Mouse (Mus musculus) frontal cortex, postnatal 10 days (tissue): ENCODE data around the gene Fgf4.
A peak's percentile ranks its signal among the peaks of the same experiment; 100 is the strongest.
"Not testable (repeated sequence)": the region's sequence is repeated elsewhere in the genome, so short reads cannot be mapped to it uniquely, and the experiment has no call there.

ENCODE experiments used
- DNase-seq, 2 experiments: peaks; one replicate each; pipeline ENCODE4 v3.0.0; 2022; ENCODE audit warnings: low spot score in 2 of 2, mixed read lengths in 1 of 2

The Fgf4 gene

DNA sequence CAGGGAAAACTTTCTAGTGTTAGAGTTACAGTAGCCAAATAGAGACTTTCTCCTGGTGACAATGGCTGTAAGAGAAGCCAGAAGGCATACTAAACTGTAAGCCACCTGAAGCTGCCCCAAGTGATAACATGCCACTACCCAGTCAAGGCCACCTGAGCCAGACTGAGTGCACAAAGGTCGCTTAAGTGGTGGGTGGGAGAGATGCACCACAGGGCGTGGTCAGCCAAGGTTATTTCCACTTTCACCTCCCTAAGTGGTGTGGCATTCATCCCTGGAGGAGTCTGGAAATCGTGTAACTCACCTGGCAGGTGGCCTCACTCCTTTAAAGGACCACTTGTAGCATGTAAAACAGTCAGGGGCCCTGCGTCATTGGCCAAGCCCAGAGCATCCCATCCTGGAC is 20.0 kb downstream of the Fgf4 start:
- no peak for DNase-seq

DNA sequence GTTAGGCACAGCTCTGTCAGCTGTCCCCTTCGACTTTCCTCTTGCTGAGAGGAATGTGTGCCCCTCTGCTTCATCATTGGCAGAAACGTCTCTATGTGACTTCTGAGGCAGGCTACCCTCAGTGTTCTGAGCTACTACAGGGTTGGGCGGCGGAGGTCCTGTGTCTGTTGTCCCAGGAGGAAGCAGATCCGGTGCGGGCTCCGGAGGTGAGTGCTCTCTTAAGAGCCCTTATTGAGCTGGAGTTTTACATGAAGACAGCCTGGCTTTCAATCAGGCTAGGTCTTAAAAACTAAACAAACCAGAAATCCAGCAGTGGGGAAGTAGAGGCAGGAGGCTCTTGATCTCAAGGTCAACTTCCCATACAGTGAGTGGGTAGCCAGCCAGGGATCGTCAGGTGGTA is 20.4 kb downstream of the Fgf4 start:
- DNase-seq: no peak

- no peak for DNase-seq
Observed at GRCm38 (mm10) chr7:144872420-144872819, 25.3 kb downstream of the Fgf4 start.

DNA sequence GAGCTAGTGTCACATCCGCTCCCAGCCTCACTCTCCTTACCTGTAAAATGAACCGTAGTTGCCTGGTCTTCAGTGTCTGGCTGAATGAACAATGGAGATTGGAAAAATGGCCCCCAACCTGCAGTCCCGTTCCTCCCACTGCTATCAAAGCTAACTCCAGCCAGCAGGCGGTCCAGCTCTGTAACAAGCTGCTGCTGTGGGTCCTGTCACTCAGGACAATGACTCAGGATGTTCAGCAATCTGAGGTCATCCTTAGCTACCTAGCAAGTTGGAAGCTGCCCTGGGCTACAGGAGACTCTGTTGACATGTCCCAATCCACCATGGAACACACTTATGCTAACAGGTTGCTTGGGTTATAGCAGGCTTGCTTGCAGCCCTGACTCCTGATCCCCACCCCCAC is 26.0 kb downstream of the Fgf4 start:
- DNase-seq: no peak

GRCm38 (mm10) chr7:144874226-144874625 is 27.1 kb downstream of the Fgf4 start:
- no peak for DNase-seq

DNA sequence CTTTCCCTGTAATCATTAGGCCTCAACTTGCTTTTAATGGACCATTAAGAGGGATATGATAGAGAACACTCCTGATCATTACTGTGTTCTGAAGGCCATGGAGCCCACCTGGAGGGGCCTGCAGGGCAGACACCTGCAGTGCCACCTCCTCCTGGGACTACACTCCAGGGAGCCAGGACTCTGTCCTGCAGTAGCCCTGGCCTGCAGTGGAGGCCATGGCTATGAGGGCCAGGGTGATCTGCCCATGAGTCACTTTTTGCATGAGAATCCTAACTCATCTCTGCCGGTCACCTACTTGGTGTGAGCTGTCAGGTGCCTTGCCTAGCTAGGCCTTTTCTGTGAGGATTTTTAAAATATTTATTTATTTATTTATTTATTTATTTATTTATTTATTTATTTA is 31.2 kb downstream of the Fgf4 start:
- DNase-seq: no peak

- no peak for DNase-seq
Observed at GRCm38 (mm10) chr7:144883106-144883505, 35.9 kb downstream of the Fgf4 start.

DNA sequence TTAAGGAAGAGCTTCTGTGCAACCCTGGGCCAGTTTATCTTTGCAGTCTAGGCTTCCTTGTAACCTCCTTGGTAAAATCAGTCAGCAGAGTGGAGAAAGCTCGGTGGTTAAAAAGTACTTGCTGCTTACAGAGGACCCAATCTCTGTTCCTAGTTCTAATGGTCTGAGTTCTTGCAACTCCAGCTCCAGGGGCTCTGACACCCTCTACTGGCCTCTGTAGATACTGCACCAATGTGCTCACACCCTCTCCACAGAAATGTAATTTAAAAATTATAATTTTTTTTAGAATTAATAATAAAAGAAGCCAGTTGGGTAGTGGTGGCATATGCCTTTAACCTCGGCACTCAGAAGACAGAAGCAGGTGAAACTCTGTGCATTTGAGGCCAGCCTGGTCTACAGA is 40.5 kb downstream of the Fgf4 start:
- no peak for DNase-seq

DNA sequence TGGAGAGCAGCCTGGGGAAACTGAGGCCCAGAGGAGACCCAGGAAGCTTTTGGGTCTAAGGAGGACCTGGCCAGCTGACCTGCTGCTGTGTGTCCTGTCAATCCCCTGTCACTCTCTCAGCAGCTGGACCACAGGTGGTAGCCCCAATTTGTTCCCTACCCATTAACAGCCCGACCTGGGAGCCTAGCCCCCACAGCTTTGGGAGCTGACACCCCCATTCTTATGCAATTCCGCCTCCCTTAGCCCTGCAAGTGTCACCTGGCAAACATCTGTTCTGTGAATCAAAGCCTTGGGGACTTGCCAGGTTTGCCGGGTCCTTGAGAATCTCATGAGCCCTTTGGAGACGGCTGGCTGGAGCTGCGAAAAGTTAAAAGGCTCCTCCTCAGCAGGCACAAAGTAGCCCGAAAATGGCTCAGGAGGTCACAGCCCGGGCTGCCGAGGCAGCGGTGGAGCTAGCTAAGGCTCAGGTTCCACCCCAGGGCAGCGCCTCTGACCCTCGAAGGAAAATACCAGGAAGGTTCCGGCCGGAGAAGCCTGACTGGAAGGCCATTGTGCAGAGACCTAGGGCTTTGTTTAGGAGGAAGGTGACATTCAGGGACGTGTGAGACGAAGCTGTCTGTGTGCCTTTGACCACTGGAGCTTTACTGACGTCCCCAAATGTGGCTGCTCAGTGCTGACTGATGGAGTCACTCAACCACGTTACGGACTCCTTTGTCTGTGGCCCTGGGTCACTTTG is 41.6 kb downstream of the Fgf4 start:
- DNase-seq: no peak

GRCm38 (mm10) chr7:144890661-144891060 is 43.5 kb downstream of the Fgf4 start:
- not testable (repeated sequence) for DNase-seq

GRCm38 (mm10) chr7:144891863-144892262 is 44.7 kb downstream of the Fgf4 start:
- DNase-seq: no peak

DNA sequence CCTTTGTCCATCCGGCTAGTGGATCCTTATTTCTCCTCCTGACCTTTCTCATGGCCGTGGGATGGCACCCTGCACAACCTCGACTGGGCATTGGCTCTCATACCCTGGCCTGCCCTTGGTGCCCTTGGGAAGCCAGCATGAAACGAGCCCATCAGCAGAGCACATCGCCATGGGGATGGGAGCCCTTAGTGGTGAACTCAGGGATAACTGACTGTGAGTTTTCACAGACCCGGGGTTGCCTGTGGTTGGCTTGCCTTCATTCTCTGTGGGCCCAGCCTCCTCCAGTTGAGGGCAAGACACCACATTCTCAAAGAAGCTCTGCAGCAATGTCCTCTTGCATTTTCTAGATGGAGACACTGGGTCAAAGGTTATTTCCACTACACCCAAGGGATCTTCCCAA is 45.2 kb downstream of the Fgf4 start:
- DNase-seq: no peak

DNA sequence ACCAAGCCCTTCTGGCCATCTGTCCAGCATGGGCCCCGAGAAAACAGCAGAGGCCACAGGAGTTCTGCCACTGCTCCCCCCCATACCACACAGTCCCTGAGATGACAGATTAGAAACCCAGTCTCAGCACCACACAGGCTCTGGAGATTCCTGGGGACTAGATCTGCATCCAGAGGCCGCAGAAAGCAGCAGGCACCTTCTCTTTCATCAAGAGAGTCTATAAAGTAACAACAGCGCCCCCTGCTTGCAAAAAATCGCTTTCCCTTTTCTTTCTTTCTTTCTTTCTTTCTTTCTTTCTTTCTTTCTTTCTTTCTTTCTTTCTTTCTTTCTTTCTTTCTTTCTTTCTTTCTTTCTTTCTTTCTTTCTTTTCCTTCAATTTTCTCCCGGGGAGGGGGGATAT is 47.0 kb downstream of the Fgf4 start:
- DNase-seq: no peak

DNA sequence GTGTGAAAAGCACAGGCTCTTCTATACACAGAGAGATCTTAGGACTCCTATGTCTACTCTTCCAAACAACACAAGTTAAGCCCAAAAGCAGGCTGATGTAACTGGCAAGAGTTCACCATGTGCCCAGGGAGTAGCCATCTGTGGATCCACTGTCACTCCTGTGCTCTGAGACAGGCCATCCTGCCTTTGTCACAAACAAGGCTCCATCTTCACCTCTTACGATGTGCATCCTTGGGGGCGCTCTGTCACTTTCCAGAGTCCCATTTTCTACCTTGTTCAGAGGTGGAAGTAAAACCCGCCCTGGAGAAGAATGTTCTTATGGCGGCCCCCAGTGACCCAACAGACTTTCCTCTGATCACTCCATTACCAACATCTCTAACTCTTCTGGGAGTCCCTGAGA is 47.5 kb downstream of the Fgf4 start:
- no peak for DNase-seq

DNA sequence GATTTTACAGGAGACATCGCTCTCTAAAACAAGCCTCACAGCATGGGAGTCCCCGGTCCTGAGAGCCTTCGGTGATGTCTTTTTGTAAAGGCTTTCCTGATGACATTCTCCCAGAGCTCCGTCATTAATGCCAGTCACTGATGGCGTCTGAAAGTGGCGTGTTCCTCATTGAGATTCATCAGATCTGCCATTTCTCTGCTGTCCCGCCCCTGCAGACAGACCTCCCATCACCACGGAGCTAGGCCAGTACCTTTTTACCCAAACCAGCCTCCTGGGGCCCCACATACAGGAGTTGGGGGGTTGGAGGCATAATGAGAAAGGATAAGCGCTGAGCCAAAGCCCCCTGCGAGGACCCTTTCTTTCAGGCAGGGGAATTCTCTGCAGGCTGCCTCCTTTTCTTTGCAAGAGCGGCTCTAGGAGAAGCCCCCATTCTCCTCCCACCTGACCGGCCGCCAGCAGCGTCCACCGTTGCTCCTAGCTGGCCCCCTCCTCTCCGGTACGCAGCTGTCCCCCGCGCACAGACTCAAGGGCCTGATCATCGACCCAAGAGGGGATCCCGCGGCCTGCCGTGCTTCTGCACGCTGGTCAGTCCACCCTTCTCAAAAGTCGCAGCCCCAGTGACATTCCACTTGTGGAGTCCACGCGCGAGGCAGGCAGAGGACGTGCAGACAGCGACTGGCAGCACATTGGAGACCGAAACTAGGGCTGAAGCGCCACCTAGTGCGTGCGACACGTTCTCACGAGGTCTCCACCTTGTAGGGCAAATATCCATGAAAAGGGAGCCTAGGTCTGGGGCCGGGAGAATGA is 48.3 kb downstream of the Fgf4 start:
- peak in 1 of 2 experiments; percentile 68 for DNase-seq

DNA sequence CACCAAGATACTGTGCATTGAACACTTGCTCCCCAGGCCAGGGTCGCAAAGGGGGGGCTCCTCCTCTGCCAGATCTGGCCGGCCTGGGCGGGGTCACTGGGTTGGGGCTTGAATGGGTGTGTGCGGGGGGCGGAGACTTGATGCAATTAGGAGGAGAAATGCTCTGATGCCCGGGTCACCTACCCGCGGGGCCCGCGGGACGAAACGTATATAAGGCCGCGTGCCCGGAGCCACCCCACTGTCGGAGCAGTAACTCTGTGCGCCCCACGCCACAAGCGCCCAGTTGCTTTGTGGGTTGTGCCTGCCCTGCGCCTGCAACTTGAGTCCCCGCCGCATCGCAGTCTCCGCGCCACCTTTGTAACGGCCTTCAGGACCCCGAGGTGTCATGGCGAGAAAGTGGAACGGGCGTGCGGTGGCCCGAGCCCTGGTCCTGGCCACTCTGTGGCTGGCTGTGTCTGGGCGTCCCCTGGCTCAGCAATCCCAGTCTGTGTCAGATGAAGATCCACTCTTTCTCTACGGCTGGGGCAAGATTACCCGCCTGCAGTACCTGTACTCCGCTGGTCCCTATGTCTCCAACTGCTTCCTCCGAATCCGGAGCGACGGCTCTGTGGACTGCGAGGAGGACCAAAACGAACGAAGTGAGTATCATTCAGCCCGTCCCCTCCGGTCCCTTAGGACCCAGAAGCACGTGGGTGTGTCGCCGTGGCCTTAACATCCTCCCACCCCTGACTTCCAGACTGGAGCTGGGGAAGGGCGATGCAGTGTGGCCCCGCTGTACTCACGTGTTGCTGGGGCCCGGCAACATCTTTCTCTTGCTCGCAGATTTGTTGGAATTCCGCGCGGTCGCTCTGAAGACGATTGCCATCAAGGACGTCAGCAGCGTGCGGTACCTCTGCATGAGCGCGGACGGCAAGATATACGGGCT is 49.4 kb downstream of the Fgf4 start, which contains the start of gene Fgf15:
Fgf15 (plus strand) TSS at position 238 of the 925 bp plus-strand sequence.
- no peak for DNase-seq

DNA sequence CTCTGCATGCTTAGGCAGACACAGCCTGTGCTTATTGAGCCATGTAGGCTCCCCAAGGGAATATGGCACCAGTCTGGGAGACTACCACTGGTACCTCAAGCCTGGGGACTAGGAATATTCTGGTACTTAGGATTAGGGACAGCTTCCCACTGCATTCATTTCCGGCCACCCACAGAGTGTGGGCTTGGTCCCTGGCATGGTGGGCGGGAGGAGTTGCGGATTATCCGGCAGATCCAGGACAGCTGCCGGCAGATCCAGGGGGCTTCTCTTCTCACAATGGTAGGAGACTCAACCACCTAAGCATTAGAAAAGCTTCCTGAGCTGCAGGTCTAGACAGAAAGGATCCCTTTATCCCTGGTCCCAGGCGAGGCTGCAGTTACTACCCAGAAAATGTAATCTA is 51.3 kb downstream of the Fgf4 start:
- no peak for DNase-seq

GRCm38 (mm10) chr7:144905514-144905913 is 58.3 kb downstream of the Fgf4 start:
- not testable (repeated sequence) for DNase-seq

DNA sequence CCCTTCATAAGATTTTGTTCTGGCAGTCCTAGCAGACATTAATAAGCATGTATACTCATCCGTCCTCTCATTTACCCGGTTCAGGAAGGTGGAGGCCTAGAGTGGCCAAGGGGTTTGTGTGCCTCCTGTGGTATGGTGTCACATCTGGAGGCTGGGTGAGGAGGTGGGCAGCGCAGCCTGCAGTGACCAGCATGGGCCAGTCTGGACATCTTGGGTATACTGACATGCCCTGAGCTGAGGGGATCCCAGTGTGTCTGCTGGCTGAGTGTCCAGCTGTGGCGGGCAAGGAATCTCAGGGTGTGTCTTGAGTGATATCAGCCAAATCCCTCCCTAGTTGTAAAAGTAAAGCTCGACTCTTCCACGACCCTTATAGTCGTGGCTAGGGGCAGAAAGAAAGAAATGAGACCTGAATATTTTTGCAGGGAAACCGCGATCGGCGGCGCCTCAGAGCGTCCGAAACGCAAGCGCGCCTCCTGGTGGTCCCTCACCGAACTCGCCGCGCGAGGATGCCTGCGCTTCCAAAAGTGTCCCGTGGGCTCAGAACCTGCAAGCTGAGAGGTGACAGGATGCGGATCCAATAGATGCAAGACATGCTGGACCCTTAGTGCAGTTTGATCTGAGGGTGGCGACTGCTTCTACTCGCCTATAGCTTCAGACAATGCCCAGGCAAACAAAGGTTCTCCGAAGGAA is 59.7 kb downstream of the Fgf4 start:
- peak in 1 of 2 experiments; percentile 61 for DNase-seq

GRCm38 (mm10) chr7:144907793-144908192 is 60.6 kb downstream of the Fgf4 start:
- DNase-seq: no peak

DNA sequence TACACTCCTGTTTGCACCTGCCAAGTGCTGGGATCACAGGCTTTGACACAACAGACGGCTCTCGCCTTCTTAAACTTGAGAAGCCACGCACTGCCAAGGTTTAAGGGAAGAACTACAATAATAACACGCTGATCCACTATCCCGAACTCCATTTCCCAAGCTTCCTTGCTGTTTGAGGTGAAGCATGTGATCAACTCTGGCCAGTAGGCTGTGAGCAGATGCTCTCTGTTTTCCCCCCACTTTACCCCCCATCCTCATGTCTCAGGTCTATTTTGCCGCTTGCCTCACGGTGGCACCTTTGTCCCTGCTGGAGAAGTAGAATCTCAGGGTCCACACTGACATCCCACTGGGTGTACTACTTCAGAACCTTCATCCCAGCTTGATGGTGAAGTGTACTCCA is 61.5 kb downstream of the Fgf4 start:
- no peak for DNase-seq
